Mouse (Mus musculus) adrenal gland, adult 10 weeks (tissue): ENCODE measurements around the gene Zfp248. TPM values are rescaled to one million over a fixed set of nuclear protein-coding genes. Genes with fewer than 3 reads are reported as not detected.

Experiments
- polyA plus RNA-seq: library from polyadenylated mRNA; stranded (reverse); fragments of 350-450 nt; fragmentation: Illumina TruSeq; extraction: RNeasy Lipid Tissue Mini Kit (QIAGEN cat#74804); gene quantifications from one replicate; pipeline ENCODE4 v1.2.3, GENCODE M21; 2014; ENCODE audit warnings: low read depth, low replicate concordance

Zfp248 gene
- 5.6 TPM for polyA plus RNA-seq

DNA sequence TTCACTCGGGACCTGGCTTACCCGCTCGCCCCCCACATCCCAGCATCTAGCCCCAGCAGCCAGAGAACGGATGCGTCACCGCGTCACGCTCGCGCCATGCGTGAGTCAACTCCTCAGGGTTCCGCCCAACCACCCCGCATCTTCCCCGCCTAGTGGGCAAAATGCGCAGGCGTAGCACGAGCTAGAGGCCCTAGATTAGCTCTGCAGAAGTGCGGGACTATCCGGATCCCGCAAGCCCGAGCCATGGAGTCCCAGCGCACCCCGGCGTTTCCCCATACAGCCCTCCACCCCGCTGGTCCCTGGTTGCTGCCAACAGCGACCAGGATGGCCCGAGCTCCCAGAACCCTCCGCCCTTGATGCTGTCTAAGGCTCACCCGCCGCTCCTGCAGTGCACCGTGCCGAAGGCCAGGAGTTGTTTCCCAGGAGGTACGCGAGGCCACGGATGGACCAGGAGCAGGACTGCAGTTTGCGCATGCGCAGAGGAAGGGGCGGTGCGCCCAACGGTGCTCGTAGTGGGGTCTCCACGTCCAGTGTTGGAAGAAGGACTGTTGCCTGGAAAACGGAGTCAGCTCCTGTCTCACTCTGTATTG is at the start of gene Zfp248:
TSS of gene Zfp248 (minus strand) at position 487 of the 590 bp plus-strand sequence.

DNA sequence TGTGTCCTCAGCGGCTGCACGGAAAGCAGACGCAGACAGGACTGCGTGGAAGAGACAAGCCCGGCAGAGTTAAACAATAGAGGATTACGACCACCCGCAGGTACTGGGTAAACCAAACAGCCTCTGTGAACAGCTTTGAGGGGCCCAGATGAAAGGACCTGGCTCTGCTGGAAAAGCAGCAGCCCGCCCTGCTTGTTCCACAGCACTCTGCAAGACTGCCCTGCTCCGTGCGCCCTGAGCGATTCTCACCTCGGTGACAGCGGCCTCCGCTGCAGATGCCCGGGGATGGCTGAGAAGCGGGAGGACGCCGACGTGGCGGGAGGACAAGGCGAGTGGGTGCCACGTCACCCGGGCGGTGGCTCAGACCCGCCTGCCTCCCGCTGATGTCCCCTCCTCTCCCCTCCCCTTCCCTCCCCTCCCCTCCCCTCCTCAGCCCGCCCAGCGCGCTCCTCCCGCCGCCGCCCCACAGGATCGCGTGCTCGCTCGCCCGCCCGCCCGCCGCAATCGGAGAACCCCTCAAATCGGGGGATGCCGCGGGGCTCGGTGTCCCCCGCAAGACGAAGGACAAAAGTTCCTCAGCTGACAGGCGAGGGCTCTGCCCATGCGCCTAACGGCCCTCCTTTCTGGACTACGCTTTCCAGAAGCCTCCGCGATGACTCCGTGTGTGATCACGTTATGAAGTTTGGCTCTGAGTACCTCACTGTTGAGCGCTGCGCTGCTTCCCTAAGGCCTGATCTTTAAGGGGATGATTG is 23.8 kb upstream of the Zfp248 start, which contains the start of gene Zfp9:
TSS of gene Zfp9 (minus strand) at position 364 of the 752 bp plus-strand sequence.

DNA sequence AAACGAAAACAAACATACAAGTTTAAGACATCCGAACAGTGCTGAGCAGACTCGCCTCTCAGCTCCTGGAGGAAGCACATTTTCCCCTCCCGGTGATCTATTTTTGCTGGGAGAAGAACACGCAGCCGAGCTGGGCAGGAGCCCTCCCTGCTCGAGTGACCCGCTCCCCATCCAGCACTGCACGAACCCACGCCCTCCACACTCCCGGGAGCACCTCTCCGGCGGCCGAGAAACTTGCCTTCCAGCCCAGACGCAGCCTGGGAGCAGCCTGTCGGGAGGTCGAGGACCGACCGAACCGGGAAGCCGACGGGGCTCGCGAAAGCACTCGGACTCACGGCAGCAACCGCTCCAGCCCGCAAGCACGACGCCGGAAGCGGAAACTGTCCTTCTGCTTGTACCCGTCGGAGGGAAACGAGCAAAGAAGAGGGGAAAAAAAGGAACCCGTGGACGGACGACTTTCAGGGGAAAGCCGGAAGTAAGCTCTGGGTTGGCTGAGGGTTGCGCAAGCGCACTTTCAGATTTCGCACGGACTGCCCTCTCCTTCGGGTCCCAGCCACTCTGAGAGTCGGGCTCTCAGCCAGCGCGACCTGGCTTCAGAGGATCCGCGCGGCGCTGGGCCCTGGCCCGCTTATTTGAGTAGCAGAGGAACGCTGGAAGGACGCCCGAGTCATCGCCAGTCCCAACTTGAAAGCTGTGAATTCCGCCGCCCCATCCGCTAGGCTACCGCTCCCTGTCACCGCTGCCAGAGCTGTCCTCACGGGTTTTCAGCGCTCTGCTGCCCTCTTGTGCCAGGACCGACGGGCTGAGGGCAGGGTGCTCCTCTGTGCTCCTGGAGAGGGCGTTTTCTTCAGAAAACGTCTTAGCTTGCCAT is 36.0 kb downstream of the Zfp248 start, which contains the start of gene Bms1:
TSS of gene Bms1 (minus strand) at position 425 of the 871 bp plus-strand sequence.

Other genes with a start within 250 kb of the Zfp248 start
- gene Bms1, start 36.1 kb downstream of the Zfp248 start, polyA plus RNA-seq, result 28.8 TPM
- 12.1 TPM for gene Zfp9, start 23.8 kb upstream of the Zfp248 start, polyA plus RNA-seq
- 8.0 TPM for gene Ankrd26, start 106.7 kb upstream of the Zfp248 start, polyA plus RNA-seq